Mouse (Mus musculus) spleen, postnatal 14 days (tissue): ENCODE measurements at regions not wholly inside any gene's neighbourhood (a gene's known extent, or its start where the extent isn't known, plus 50 kb on each side); places are given as distances from the start of the nearest gene placed in this dataset.
"Not testable (repeated sequence)": the region's sequence is repeated elsewhere in the genome, so short reads cannot be mapped to it uniquely, and the experiment has no call there.

ENCODE experiments used
- DNase-seq, 2 experiments: peaks; one replicate each; pipeline ENCODE4 v3.0.0; 2021 to 2022; ENCODE audit warnings: low spot score in 2 of 2

DNA sequence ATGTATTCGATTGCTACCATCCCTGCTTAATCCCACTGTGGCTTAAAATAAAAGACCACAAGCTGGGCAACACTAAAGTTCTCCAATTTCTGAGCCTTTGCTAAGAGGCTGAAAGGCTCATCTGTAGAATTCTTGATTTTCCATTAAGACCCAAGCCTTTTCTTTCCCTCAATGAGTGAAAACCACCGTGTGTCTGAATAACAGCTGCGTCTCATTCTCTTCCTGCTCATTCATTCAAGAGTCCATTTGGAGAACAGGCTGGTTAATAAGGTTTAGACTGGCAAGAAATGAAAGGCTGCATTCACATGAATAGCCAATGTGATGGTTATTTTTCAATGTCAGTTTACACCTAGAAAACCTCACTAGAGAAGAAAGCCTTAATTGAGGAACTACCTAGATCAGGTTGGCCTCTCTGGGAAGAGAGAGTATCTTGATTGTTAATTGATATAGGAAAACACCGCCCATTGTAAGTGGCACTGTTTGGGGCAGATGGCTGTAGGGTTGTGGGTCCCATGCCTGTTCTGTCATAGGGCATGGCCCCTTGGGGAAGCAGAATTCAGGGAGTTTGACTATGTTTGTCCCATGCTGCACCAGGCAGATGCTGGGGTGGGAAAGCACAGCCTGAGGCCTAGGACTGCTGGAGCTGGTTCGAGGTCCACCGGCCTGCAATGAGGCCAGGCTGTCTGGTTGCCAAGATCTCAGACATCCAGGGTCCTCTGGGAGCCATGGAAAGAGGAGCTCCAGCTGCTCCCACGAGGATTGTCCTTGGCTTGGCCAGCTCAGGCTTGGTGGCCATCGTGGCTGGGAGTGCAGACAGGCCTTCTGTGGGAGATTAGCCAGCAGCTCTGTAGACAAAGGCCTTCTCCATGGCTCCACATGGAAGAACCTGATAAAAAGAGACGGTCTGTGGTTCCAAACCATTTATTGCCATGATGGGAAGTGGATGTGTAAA is 161.3 kb upstream of the Castor2 start:
- DNase-seq, result no peak

DNA sequence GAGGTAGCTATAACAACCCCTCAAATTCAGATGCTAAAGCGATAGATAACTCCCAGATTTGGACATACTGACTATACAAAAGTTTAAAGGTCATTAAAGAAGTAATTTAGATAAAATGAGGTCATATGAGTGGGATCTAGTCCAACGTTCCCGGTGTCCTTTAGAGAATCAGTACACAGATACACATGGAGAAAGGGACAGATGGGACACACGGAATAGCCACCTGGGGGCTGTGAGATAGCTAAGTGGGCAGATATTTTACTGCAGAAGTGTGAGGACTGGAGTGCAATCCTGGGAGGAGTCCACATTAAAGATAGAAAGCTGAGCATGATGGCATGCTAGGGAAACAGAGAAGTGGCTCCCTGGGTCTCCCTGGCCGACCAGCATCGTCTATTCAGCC is 164.1 kb upstream of the Castor2 start:
- no peak for DNase-seq

DNA sequence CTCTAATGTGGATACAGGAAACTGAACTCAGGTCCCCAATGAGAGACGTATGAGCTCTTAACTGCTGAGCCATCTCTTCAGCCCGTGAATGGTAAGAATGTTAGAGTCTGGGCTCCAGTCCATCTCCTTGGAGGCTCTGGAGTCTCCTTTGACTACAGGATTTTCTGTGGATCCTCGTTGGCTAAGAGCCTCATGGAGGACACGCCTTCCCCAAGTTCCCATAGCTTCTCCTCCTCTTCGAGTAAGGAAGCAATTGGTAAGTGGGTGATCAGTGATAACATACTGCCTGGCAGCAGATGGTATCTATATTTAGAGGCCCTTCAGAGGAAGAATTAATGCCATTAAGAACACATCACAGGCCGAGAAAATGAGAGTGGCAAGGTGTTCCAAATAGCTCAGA is 164.5 kb upstream of the Castor2 start:
- no peak for DNase-seq

DNA sequence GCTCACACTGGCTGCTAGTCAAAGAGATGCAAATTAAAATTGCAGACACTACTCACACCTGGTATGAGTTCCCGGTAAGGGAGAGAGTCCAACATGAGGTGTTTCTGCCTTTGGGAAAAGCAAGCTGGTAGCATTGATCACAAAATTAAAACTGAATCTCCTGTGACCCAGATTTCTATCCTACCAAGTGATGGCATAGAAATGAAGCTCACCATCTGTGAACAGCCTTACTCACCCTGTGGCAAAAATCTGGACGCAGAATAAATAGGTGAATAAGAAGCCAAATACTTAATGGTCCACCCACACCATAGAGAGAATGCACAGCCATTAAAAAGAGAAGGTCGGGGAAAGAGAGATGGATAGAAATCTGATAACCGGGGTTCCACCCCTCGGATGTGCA is 169.4 kb upstream of the Castor2 start:
- no peak for DNase-seq

DNA sequence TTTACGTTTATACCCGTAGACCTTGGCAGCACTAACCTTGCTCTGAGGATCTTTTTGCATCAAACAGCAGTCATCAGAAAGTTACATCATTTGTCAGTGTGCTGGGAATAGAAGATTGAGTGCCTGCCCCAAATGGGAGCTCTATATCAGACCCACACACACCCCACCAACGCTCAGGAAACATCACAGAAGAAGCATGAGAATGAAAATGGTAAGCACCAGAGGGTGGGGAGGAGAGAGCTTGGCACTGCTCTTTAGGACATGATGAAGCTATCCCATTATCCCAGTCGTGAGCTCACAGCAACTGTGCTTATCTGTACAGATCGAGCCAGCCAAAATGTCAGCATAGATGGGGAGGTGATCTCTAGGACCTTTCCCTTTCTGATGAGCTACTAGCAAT is 172.5 kb upstream of the Castor2 start:
- DNase-seq, result no peak

DNA sequence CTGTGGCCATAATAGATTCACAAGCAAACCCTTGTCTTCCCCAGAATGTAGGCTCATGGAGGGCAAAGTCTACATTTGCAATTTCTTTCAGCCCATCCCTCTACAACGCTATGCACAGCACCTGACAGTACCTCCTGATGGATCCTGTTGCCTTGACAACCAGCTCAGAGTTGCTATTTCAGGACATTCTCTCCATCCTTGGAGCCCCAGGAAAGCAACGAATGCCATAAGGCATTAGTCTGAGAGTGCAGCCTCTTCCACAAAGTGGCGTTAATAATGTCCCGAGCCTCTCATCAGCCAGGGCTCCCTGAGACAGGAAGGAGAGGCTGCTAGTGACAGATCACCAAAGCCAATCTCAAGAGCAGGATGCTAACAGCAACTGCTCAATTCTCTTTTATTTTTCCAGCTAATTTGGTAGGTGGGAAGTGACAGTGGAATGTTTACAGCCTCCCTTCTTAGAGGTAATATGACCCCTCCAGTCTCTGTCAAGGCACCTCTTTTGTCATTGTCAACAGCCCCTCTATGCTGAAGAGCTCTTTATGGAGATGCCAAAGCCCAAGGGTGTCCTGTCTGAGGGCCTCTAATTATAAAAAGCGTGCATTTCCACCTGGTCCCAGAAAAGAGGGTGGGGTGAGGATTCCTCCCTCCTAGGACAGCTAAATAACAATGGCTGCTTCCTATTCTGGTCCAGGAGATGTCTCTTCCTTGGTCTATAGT is 174.2 kb upstream of the Castor2 start:
- DNase-seq, result no peak

DNA sequence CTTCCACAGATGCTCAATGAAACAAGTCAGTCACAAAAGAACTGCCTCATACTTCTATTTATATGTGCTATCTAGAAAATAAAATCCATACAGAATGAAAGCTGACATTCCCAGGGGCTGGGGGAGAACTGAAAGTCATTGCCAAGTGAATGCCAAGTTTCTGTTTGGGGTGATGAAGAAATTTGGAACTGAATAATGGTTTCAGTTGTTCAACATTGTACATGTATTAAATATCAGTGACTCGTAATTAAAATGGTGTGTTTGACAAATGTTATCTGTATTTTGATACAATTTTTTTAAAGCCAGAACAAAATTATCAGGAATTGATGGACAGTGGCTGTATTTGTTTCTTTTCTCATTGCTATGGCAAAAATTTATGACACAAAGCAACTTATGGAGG is 177.3 kb upstream of the Castor2 start:
- DNase-seq, result no peak

DNA sequence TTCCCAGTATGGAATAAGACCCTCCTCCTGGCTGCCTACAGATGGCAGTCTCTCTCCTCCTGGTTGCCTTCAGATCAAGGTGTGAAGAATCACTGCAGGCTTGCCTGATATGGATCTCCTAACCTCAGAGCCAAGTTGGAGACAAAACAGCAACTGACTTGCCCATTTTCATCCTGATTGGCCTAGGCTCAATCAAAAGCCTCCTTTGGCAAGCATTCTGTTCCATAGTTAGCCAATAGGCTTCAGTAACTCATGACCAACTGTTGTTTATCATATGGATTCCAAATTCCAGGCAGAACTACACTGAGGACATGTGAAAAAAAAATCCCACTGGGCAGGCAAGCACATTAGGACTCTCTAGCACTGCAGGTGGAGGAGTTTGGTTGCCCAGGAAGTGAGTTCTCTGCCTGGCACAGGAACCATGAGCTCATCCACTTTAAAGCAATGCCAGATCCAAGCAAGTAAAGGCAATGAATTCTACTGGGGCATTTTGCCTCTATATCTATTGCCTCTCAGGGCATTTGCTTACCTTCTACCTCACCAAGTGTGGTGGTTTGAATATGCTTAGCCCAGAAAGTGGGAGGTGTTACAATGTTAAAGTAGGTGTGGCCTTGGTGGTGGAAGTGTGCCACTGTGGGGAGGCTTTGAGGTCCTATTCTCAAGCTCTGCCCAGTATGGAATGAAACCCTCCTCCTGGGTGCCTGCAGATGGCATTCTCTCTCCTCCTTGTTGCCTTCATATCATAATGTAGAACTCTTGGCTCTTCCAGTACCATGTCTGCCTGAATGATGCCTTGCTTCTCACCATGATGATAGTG is 183.6 kb upstream of the Castor2 start:
- DNase-seq, result no peak

DNA sequence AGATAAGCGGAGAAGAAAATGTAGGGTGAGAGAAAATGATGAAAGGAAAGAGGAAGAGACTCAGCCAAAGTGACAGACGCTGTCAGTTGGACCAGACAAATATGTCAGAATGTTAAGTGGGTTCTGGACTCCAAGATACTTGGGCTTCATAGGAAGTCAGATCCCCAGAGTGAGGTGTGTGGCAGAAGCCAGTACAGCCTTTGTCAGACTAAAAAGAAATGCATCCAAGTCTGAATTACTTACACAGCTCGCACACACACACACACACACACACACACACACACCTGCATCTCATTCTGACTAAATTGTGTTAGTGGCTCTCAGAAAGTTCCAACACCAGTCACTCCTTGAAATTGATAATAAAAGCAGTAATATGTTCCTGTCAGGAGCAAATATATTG is 192.1 kb upstream of the Castor2 start:
- no peak for DNase-seq

DNA sequence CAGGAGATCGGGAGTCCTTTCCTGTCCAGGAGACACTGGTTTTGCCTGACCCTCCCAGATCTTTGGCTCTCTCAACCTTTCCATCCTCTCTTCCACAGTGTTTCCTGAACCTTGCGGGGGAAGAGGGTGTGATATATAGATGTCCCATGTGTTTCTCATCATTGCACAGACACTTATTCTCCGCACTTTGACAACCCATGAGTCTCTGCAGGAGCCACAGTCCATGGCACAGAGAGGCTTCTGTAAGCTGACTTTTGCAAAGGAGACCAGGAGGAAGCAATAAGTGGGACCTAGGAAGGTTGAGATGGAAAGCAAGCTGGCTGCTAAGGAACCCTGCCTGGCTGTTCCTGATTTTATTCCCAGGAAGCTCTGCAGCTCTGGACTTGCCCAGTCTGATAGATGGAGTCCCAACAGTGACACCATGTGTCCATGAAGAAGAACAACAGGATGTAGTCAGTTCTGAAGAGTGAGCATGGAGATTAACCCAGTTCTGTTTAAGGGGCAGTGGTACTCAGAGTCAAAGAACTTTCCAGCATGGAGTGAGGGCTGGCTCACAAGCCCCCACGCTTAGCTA is 201.4 kb upstream of the Castor2 start:
- DNase-seq, result no peak

DNA sequence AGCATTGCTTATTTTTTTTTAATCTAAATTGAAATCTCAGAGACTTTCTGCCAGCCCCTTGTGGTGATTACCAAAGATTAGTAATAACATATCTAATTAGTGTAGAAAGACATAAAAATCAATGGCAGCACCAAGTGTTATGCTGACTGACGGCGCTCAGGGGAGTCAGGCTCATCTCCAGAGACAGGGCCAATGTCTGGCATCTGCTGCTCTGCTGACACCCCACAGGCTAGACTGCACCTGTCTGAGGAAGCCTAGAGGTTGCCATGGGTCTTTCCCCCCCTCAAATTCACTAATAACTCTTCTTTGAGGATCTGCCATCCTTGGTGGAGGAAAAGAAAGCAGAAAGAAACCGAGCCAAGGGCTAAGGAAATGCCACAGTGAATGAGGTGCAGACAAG is 208.8 kb upstream of the Castor2 start:
- no peak for DNase-seq

DNA sequence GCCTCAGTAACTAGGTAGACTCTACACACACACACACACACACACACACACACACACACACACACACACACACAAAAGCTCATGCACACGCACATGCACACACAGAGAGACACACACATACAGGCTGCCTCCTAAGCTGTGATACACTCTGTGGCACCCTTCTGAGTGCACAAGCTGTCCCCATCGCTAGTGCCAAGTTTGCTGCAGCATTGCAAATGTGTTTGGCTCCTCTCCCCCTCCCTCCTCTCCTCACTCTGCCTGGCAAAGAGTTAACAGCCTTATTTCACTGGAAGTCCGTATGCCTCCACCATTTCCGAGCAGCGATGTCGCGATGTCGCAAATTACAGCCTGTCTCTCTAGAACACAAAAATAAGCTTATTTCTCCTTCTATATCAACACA is 209.7 kb upstream of the Castor2 start:
- DNase-seq, result no peak

DNA sequence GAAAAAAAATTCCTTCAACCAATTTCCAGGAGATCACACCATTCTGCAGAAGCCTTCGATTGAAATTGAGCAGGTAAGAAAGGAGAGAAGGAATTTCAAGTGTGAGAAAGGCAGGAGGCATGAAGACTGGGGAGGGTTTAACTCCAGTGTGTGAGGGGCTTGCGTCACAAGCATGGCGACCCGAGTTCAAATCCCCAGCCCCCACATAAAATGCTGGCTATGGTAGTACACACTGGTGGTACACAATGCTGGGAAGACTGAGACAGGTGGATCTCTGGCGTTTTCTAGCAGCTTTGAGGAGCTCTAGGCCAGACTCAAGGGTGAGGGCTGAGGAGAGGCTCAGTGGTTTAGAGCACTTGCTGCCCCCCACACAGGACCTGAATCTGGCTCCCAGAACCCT is 214.0 kb upstream of the Castor2 start:
- no peak for DNase-seq

DNA sequence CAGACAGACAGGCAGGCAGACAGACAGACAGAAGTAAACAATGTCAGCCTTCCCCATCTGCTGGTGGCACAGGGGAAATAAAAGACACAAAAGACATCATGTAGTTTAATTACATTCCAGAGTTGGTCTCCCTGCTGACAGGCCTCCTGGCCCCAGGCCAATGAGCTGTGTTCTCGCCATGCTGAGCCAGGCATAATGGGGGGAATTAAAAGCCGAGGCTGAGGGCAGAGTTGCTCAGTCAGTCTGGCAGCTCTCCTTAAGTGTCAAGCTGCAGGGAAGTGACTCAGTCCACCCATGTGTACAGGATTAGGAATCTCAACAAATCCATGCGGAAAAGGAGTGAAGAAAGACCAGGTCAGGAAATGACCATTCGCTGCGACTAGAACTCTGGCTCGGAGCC is 214.5 kb upstream of the Castor2 start:
- DNase-seq, result no peak

DNA sequence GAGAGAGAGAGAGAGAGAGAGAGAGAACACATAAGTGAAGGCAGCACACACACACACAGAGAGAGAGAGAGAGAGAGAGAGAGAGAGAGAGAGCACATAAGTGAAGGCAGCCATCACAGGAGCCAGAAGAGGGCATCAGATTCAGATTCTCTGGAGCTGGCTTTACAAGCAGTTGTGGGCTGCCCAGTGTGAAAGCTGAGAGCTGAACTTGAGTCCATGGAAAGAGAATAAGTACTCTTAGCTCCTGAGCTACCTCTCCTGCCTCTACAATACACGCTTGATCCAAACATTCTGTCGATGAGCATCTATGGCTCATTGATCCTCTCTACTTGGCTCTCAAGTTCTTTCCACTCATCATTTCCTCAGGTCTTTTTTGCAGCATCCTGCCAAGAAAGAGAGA is 214.9 kb upstream of the Castor2 start:
- no peak for DNase-seq

DNA sequence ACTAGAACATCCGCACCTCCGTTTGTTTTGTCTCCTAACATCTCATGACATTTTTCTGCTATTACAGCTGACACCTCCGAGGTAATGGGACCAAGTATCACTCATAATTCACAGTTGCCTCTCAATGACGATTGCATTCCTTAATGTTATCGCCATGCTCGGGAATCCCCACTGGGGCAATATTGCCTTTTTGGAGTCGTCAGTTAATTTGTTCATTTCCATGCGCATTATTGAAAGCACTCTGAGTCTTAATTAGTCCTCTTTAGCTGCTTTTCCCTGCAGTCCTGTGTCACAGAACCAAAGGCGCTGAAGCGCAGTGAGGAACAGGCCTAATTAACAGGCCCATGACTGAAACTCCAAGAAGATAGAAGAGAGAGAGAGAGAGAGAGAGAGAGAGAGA is 255.0 kb upstream of the Castor2 start:
- no peak for DNase-seq

DNA sequence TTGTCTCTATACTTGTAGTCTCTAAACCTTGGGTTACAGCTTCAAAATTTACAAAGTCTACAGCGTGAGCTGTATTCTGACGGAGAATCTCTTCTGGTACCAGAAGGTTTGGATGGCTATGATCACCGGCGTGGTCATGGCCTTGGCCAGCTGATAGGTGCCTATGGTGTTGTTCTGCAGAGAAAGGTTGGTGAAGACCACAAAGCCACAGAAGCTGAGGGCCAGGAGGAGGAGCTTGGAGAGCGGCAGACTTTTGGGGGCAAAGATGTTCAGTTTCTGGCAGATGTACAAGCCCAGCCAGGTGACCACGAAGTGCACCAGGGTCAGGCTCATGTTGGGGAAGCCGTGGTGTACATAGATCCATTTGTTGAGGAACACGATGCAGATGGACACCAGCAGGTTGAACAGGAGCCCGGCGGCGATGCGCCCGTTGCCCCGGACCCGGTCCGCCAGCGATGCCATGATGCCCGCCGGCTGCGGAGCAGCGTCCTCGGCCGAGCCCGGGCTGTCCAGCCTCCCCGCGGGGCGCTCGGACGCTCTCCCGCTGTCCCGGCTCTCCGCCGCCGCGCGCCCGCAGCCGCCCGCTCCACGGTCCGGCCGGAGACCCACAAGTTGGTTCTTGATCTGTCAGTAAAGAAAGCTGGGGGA is 257.3 kb upstream of the Castor2 start:
- DNase-seq, result not testable (repeated sequence)

DNA sequence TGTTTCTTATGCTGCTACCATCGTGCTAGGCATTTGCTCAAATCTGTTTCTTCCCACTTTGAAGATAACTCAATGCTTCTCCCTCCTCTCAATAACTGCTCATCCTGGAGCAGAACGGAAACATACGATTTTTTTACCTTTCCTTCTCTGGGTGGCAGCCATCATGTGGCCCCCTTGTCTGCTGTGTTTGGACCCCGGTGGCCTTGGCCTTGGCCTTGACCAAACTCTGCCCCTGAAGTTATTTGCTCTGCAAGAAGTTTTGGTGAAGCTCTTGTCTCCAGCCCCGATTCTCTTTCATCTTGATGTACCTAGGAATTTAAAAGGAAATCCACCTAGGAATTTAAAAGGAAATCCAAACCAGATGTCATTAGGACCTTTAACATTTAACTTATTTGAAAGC is 261.2 kb upstream of the Castor2 start:
- no peak for DNase-seq

DNA sequence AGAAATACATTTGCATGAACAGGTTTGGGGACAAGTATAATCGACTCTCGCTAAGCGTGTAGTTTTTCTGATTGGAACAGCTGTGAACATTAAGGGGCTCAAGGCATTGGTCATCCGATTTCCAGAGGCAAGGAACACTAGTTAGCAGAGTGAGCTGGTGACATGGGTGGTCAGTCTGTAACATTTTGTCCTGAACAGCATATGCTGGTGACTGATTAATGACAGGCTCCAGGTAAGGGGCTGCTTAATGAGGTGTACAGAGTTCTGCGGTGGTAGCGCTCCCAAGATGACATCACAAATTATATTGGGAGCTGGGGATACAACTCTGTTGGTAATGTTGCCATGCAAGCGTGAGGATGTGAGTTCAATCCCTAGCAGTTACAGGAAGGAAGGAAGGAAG is 266.3 kb upstream of the Castor2 start:
- DNase-seq, result no peak

DNA sequence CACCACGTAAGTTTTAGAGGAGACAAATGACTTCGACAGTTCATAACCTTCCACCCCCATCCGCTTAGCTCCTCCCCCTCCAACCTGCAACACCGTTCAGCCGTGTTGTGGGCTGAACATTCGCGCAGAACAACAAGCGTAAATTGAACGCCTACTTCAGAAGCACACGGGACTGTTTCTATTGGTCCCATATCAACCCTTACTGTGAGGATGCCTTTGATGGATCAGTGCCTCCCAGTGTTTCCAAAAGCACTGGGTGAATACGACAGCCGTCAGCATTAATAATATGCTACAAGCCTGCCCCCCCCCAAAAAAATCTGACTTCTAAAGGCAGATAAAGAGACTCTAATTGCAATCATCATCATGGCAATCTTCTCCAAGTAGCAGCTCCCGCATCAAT is 271.3 kb upstream of the Castor2 start:
- no peak for DNase-seq

DNA sequence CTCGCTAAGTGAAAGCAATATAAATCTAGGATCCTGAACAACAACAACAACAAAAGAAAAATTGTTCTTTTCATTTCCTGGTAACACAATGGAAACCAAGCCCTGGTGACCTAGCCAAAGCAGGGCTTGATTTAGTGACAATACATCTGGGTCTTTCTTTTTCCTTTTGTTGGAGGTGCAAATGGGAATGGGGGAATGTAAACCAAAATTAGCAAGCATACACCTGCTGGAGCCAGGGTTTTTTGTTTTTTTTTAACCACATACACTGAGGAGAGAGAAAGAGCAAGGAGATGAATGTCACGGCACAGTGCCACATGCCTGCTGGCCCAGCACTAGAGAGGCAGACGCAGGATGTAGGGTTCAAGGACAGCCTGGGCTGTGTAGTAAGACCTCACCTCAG is 275.6 kb upstream of the Castor2 start:
- no peak for DNase-seq

DNA sequence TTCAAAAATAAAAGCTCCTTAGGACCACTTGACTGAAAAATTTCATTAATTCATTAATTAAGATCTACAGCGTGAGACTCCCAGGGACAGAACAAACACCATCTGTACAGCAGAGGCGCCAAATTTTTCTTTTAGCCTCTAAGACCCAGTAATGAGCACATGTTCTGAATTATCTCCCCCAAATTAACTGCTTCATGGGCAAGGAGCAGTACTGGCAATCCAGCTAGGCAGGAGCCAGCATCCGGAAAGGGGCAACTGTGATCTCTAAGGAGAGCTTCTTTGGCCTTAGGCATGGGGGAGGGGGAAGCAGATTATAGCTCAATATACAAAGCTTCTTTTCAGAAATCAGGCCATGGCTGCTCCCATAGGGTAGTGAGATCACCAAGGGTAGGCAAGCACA is 278.2 kb upstream of the Castor2 start:
- no peak for DNase-seq
